Mouse (Mus musculus) liver, adult (tissue): ENCODE results near the gene Mrgprg.

ENCODE experiments used
- GATA4 ChIP-seq: IDR thresholded peaks from 2 replicates; pipeline ENCODE4 v1.6.1; 2014; ENCODE audit warnings: mild to moderate bottlenecking, low read length; ENCODE audit not compliant: insufficient replicate concordance

Mrgprg gene

DNA sequence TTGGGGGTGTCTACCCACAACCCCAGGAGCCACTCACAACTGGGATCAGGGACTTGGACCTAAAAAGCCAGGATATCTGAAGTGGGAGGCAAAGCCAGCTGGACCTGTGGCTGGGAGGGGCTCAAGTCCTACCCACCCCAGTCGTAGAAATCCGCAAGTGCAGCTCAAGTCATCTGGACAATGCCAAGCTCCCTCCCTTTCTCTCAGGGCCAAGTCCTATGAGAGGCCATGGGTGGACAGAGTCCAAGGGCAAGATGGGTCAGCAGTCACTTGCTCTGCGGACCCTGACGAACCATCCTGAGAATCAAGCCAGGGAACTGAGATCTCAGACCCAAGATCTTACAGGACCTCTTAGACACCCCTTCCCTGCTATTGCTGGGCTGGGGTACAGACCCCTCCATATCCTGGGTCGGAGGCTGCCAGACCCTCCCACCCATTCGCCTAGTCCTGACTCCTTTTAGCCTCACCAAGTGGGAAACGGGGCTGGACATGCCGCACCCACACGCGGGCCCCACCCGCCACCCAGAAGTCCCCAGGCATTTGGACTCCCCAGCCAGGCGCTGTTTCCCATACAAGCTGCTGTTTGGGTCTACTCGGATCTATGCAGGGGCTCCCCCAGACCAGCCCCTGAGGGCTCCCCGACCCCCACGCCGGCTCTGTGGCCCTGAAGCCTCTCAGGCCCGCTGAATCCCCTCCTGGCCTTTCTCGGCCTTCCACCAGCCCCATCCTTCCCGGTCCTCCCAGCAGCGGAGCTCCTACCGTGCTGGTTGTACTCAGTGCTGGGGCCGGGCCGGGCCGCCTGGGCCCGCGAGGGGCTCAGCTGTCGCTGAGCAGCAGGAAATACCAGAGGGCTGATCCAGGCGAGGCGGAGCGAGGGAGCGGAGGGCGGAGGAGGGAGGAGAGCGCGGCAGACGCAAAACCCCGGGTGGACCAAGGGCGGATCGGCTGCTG is 27.0 kb downstream of the Mrgprg start:
- TF ChIP-seq GATA4 = peak; percentile 47; the same call in 1 of the 2 replicates

DNA sequence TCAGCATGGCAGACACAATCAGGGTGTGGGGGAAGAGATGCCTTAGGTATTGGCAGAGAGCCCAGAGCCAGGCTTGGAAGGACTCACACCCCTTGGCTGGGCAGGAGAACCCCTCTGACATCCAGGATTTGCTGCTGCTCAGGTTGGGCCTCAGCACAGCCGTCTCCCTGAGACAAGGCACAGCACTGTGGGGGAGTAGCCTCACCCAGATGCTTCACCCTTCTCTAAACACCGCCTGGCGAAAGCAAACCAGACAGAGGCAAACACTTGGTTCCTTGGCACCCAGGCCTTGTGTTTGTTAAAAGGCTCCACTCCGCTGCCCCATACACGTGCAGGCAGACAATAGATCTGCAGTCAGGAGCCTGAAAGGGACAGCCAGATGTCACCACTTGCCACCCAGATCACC is 28.2 kb downstream of the Mrgprg start:
- no peak for TF ChIP-seq GATA4

DNA sequence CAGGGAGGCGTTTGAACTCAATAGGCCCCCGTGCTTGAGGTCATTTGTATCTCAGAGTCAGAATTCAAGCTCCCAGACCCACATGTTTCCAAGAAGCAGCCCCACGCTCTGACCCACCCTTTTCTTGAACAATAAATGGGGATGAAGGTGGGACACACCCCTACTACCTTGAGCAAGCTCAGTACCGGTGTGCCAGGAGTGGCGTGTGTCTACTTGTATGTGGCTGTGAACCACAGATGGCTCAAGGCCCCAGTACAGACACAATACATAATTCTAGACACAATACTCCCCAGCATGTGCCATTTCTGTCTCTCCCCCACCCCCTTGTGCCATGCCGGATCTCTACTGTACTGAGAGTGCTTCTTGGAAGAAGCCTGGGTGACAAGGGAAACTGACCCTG is 28.6 kb downstream of the Mrgprg start:
- TF ChIP-seq GATA4 = no peak

DNA sequence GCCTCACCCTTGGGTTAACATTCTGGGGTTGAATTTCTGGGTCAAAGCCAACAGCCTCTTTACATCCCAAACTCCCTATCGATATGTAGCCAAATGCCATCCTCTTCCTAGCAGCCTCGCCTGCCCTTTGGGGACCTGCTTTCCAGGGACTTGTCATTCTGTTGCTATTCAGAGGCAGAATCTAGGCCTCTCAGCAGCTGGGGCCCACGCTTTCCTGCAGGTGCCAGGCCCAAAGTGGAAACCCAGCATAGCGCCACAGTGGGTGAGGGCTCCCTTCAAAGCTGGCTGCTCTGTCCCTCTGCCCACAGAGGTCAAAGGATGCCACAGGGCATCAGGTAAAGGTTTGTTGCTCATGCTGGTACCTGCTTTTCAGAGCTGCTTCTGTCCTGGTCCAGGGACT is 33.0 kb downstream of the Mrgprg start:
- TF ChIP-seq GATA4 = no peak

DNA sequence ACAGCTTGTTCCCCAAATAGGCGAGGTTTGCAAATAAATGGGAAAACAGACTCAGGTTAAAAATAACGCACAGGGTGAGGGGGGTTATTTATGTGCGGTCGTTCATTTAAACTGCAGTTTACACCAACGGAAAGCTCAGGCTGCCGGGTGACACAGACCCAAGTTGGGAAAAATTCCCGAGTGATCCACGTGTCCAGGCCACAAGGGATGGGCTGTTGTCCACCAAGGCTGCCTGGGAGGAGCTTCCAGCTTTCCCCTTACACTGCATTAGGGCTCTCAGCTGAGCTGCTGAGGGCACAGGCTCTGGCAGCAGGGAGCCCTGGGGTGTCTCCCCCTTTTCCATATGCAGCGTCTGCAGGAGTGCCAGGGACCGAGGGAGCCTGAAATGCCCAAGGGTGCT is 36.9 kb downstream of the Mrgprg start:
- no peak for TF ChIP-seq GATA4

DNA sequence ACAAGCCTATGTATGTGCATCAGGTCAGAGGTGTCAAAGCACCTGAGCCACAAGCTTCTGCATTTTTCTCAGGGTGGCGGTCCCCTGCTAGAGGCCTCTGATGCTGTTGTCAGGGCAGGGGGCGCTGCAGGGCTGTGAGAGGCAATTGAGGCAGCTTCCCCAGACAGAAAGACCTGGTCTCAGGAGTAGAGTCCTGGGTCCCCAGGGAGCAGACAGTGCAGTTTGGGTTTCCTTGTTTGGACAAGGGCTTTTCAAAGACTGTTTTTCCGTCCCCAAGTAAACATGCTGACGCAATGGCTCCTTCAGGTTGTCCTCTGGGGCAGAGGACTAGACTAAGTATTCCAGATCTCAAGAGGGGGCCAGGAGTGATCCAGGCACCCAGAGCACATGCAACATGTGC is 40.4 kb downstream of the Mrgprg start:
- TF ChIP-seq GATA4 = no peak

DNA sequence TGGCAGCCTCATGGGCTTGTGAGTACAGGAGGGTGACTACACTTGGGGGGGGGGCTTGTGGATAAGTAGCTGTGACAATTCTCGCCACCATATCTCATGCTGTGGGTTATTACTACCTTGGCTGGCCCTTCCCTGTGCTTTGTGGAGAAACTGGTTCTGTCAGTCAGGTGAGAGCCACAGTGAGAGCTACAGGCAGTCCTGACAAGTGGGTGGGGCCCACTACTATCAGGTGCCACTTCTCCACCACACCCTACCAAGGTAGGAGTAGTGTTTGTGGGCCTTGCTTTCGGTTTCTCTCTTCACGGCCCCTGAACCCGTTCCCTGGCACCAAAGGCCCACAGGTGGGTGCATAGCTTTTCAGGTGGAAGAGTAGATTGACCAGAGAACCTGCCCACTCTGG is 43.0 kb downstream of the Mrgprg start:
- no peak for TF ChIP-seq GATA4

DNA sequence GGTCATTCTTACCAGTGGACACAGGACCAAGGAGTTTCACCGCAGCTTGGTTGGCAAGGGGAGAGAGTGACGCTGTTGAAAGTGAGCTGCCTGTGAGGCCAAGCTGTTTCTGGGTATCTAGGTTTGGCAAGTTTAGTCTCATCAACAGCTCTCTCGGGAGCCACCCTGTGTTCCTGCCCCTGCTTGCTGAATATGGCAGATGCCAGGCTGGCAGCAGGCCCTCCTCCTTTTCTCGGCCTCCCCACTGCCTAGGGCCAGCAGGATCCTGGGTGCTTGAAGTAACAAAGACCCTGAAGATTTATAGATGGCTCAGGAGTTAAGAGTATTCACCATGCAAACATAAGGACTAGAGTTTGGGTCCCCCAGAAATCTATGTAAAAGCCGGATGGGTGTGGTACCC is 44.1 kb downstream of the Mrgprg start:
- no peak for TF ChIP-seq GATA4

DNA sequence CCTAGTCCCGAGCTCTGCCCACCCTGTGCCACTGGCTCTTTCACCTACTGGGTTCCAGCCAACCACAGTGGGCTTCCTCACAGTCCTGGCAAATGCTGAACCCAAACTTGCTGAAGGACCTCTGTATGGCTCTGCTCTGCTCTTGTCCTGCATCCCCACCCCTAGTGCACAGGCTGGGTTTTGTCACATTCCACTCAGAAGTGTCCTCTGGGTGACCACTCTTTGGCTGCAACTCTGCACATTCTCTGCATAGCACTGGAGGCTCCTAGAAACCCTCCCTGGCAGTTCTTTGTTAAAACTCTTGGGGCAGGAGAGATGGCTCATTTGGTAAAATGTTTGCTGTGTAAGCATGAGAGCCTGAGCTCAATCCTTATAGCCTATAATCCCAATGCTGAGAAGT is 49.0 kb downstream of the Mrgprg start:
- TF ChIP-seq GATA4 = no peak
